Mouse (Mus musculus): ENCODE data around the gene Hsd17b7. TPM values are rescaled to one million over a fixed set of nuclear protein-coding genes. Genes with fewer than 3 reads are reported as not detected.
"Not testable (repeated sequence)": the region's sequence is repeated elsewhere in the genome, so short reads cannot be mapped to it uniquely, and the experiment has no call there.

Hsd17b7 gene
- total RNA-seq (2021): 10 to 100 TPM; 14.4 to 14.5 TPM

DNA sequence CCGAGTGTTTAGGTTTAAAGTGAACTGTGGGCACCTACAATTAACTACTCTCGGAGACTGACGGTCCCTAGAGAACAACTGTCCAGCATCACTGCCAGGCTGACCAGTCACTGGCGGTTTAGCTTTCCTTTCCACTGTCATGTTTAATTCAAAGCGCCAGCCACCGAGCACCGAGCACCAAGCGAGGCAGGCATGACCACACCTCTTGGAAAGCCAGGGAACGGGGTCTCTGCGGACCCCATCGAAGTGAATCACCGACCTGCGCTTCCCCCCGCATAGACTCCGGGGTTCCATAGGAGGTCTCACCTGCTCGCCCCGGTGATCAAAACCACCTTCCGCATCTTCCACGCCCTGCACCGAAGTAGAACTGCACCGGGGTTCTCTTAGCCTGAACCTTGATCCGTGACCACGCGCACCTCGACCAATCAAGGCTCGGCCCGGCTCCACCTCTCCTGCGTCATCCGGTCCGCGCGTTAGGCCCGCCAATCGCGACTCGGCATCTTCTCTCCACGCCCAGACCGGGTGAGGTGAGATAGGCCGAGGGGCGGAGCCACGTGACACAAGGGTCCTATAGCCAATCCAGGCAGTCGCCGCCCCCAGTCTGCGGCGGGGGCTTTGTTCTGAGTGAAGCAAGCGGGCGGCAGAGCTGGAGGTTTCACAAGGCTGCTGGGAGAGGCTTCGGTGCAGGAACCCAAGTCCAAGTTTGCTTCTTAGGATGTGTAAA is at the start of gene Hsd17b7:
Gene Hsd17b7, minus strand, starts transcription at position 450 of the 724 bp plus-strand sequence.
- peak; percentile 98 to 99 for DNase-seq (ENCODE audit: low spot score in 2 of 2)
- intact Hi-C loops (cut with DNase I): loop anchor here (2.0 kb wide), 1 partner anchor 168 kb away; no protein-coding TSS in a partner anchor

DNA sequence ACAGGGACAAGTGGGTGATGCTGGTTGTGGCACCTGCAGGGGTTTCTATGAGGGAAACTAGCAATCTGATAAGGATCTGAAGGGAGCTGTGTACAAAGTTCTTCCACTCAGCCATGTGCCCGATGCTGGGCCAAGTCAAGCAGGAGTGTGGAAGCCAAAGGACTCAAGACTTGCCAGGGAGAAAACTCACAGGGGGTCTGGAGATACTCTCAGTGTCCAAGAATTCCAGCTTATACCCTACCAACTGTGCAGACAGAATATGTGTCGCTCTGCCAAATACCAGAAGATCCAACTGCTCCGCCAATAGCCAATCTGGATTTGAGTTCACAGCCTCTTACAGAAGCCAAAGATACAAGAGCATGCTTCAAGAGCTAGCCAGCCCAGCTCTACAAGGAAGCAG is 45.7 kb upstream of the Hsd17b7 start:
- DNase-seq (ENCODE audit: low spot score in 2 of 2): no peak
- intact Hi-C loops (cut with DNase I): no loop called here

DNA sequence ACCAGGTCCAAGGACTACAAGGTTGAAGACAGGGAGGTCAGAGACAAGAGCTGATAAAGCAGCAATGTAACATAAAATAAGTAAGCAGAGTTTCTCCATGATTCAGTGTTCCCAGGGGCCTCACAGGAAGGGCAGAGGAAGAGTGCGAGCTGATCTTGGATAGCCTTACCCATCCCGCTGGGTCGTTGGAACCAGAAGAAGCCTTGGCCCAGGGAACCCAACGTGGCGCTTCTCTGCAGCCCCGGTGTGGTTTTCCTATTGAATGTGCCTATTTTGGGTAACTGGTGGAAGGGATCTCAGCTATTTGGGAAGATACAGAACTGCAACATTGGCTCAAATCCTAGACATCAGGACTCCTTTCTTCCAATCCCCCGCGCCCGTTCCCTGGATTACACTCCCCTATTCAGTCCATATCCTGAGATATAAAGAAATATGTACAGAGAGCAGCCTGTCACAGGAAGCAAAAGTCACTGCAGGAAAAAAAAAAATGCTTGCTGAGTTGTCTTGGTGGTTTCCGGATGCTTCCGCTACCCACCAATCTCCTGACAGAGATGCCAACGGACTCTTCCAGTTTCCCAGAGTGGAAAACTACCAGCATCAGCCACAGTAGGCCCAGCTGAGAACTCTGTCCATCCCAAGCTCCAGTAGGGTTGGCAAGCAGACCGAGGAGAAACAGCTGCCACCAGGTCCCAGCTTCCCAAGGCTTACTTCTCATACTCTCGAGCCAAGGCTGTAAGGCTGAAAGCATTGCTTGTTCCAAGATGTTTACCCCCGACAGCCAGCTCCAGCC is 41.9 kb upstream of the Hsd17b7 start:
- intact Hi-C loops (cut with DNase I): no loop called here
- no peak for DNase-seq (ENCODE audit: low spot score in 2 of 2)

DNA sequence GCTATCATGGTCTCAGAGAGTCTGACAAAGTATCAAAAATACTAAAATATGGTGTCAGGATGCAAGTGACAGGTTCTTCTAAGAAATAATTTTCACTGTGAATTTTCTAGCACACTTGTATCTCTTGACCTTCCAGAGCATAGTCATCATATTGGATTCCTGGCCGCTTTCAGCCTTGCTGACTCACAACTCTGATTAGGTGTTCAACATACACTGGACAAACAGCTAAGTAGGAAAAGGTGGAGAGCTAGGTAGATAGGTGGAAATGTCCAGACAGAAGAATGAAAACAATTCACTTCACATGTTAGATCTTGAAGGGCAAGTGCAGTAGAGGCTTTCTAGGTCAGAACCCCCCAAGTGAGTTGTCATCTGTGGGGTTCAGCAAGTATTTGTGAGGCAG is 40.3 kb upstream of the Hsd17b7 start:
- DNase-seq (ENCODE audit: low spot score in 2 of 2): no peak
- intact Hi-C loops (cut with DNase I): no loop called here

DNA sequence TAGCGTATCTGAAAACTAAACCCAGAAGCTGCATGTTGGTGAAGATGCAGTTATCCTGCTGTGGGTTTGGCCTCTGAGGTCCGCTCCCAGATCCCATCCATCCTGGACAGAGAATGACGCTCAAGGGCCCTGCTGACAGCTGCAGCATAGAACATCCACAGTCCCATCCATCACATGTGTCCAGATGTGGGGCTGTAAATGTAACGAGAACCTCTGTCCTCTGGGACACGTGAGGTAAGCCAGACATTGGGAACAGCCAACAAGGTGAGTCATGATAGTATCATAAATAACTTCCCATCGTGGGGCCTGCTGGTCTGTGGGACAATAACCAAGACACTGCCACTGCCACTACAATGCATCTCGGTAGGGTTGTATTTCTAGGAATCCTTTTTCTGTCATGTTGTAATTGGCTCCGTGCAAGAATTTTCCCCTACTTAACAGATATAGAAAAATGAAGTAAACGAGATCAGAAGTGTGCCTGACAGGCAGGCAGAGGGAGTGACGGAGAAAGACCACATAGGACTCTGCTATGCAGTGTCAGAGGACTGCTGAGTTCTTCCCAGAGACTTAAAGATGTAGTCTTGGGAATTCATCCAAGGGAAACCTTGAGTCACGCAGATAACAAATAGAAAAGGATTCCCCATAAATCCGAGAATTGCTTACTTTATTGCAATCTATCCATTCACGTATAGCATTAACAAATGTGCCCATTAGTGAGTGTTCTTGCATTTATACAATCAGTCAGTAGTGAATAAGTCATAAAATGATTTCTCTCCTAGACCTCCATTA is 39.6 kb upstream of the Hsd17b7 start:
- DNase-seq (ENCODE audit: low spot score in 2 of 2): no peak
- intact Hi-C loops (cut with DNase I): no loop called here

DNA sequence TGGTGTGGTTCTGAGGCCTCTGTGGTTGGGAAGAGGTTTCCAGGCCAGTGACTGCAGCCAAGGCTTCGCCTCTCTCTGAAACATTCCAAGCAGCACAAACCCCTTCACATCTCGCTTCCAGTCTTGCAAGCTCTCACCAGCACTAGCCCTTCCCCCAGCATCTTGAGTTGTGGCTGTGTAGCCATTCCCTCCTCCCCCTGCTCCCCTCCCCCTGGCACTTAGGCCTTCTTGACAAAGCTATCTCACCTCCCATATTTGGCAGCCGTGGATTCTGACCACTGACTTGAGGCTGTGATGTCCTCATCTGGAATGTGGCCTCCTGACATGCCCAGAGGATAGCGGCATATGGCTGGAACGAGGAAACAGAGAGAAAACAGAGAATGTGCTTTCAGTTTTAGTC is 37.5 kb upstream of the Hsd17b7 start:
- DNase-seq (ENCODE audit: low spot score in 2 of 2): no peak

DNA sequence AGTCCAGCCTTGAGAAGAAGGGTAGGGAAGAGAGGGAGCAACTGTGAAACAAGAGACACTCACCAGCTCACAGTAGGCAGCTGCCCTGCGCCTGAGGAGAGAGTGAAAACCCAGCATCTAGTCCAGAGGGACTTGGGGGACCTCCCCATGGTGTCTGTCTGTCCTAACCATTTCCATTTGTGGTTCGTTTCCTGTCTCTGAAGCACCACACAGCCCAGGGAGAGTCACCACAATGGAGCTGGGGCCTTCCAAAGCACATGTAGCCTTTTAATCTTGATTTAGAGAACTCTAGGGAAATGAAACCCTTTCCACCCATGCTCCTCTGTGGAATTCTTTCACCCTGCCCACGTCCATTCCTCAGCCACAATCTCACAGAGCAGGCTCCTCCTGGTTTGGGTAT is 36.3 kb upstream of the Hsd17b7 start:
- no peak for DNase-seq (ENCODE audit: low spot score in 2 of 2)
- intact Hi-C loops (cut with DNase I): no loop called here

More for the DNA sequence above, 37.5 kb upstream of the Hsd17b7 start:
- intact Hi-C loops (cut with DNase I): no loop called here

DNA sequence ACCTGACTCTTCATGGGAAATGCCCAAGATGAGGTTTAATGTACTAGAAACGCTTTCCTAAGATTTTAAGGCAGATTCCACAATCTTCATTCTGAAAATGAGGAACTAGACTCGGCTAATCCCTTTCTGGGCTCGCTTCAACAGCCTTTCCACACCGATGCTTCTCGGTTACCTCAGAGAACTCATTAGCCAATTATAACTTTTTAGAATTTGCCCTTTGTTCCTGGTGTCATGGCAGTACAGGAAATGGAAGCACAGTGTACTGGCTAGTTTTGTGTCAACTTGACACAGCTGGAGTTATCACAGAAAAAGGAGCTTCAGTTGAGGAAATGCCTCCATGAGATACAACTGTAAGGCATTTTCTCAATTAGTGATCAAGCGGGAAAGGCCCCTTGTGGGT is 24.9 kb upstream of the Hsd17b7 start:
- DNase-seq (ENCODE audit: low spot score in 2 of 2); intact Hi-C loops (cut with DNase I): not testable (repeated sequence)

DNA sequence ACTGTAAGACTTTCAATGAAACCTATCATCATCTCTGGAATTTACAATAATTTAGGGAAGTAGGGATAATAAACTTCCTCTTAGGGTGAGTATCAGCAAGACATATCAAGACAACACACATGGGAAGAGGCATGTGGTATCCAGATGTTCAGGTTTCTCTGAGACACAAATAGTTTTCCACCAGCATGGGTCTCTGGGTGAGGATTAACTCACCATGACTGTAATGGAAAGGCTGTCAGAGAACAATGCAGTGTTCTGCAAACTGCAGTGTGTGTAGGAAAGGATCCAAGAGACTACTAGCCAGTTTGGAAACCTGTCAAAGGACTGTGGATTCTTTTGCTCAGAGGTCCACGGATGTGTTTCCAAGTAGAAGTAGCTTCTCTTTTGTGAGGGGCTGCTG is 17.1 kb upstream of the Hsd17b7 start:
- intact Hi-C loops (cut with DNase I): no loop called here
- no peak for DNase-seq (ENCODE audit: low spot score in 2 of 2)

DNA sequence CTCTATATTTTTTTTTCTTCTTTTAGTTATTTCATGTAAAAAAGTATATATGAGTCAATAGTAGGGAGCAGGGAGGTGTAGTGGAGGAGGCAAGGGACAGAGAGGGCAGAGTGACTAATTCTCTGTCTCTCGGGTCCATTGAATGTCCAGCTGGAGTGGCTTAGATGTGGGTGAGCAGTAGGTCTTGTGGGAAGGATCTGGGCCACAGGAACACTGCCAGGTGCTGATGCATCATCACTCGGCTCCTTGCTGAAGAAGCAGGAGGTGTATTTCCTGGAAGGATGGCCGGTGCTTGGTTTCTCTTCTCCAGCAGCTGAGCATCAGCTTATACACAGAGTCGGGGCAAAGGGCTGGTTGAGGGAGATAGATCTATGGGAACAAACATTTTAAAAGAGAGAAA is 8.6 kb upstream of the Hsd17b7 start:
- DNase-seq (ENCODE audit: low spot score in 2 of 2): no peak

DNA sequence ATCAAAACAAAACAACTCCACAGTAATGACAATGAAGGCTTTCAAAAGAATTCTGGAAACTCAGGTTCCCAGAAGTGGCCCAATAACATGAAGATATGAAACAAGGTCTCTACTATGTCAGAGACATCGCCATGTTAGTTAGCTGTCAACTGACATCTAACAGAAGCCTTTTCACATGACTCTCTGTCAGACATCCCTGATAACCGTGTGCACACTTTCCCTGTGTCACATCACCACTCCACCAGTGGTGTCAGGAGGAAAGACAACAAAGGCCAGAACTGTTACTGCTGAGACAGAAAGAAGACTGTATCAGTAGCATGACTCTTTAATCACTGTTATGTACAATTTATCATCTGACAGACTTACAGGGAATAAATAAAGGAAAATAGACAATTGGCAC is 3.0 kb upstream of the Hsd17b7 start:
- intact Hi-C loops (cut with DNase I): no loop called here
- DNase-seq (ENCODE audit: low spot score in 2 of 2): no peak

More for the DNA sequence above, 8.6 kb upstream of the Hsd17b7 start:
- intact Hi-C loops (cut with DNase I): no loop called here

DNA sequence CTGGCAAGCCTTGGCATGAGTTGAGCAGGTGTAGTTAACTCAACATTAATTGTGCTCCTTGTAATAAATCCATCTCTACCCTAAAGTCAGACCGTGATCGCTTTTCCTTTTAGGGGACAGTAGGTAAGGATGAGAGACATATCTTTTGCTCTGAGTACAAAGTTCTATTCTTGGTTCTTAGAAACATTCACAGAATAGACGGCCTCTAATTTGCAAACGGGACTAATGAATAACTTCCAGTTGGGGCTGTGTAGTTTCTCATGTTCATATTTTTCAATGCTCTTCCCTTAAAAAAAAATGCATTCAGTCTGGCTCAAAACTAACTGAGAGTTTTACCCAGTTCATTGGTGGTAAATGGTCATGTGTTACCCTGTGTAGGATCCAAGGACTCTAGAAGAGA is 1.9 kb upstream of the Hsd17b7 start:
- no peak for DNase-seq (ENCODE audit: low spot score in 2 of 2)
- intact Hi-C loops (cut with DNase I): no loop called here

DNA sequence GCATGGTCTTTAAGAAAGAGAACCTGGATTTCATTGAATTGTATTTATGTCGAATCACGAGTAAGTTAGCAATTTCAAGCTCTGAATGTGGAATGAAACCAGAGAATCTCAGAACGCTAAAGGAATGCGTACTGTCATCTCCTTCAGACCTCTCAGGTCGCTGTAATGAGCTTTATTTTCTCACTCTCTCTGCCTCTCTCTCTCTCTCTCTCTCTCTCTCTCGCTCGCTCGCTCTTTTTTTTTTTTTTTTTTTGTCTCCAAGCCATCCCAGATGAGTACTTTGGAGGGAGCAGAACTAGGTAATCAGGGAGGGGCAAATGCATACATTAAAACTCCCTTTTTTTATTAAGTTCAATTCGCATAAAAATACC is 460 bp upstream of the Hsd17b7 start:
- intact Hi-C loops (cut with DNase I): loop anchor here (2.0 kb wide), 1 partner anchor 167 kb away; no protein-coding TSS in a partner anchor
- DNase-seq (ENCODE audit: low spot score in 2 of 2): no peak

DNA sequence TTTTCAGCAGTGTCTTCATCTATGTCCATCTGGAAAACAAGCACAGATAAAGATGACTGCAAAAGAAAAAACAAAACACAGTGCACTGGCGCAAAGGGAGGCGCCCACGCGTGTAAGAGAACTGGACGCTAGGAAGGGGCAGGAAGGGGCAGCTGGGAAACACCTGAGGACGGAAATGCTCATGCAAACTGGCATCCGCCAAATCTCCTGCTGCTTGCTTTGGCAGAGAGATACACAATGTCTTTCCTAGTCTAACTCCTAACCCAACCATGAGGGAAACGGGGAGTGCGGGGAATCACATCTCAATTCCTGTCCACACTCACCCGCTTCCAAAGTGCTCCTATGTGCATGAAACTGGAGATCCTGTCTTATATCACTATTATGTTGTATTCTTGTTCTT is 15.9 kb downstream of the Hsd17b7 start:
- intact Hi-C loops (cut with DNase I): no loop called here
- no peak for DNase-seq (ENCODE audit: low spot score in 2 of 2)

DNA sequence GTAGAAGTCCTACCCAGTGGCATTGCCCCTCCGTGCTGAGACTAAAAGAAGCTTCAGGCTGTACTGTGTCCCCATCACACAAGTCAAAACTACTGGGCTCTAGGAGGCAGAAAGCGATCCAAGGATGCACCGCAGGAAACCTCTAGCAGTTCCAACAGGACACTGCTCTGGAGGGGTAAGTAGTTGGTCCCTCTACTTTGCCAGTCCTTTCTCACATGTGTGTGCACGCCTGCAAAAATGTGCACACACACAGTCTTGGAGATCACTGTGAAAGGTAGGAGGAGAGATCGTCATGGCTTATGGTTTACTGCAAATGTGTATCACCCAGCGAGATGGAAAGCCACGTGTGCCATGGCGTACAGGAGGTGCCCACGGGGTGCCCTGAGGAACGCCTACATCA is 16.4 kb downstream of the Hsd17b7 start:
- no peak for DNase-seq (ENCODE audit: low spot score in 2 of 2)
- intact Hi-C loops (cut with DNase I): no loop called here

DNA sequence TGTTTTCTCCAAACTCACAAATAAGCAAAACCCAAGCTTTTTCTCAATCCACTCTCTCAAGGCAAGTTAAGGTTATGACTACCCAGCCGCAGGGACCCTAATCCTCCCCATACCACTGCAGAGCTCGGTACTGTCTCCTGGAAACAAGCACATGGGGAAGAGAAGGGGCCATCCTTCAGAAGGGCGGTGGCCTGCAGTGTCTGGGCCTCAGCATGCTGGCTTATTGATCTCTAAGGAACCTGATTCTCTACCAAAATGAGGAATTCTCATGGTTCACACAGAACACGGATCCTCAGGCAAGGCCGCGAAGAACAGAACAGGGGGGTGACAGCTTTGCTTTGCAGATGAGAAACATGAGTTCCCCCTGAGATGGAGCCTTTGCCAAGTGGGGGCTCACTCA is 17.5 kb downstream of the Hsd17b7 start:
- DNase-seq (ENCODE audit: low spot score in 2 of 2): no peak
- intact Hi-C loops (cut with DNase I): no loop called here

DNA sequence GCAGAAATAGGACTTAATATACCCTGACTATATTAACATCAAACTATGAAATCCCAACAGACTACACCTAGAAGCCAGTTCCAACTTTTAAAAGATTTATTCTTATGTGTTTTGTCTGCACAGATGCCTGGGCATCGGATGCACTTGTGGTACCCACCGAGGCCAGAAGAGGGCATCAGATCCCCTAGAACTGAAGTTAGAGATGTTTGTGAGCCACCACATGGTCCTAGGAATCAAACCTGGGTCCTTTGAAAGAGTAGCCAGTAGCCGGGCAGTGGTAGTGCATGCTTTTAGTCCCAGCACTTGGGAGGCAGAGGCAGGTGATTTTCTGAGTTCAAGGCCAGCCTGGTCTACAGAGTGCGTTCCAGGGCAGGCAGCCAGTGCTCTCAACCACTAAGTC is 18.4 kb downstream of the Hsd17b7 start:
- DNase-seq (ENCODE audit: low spot score in 2 of 2): no peak

DNA sequence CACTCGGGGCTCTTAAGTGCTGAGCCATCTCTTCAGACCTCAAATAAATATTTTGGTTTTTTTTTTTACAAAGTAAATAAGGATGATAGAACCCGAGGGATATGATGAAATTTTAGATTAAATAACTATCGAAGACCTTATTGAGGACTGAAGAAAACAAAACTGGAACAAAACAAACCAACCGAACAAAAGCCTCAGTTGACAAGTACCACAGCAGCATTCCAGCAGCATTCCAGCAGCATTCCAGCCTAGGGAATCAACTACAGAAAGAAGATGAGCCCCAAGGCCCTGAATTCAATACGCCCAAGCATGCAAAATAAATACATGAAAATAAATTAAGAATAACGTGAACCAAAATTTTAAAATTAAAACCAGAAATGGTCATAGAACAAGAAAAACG is 19.1 kb downstream of the Hsd17b7 start:
- intact Hi-C loops (cut with DNase I): loop anchor here (5.0 kb wide), 1 partner anchor 187 kb away; no protein-coding TSS in a partner anchor
- no peak for DNase-seq (ENCODE audit: low spot score in 2 of 2)

More for the DNA sequence above, 18.4 kb downstream of the Hsd17b7 start:
- intact Hi-C loops (cut with DNase I): no loop called here

DNA sequence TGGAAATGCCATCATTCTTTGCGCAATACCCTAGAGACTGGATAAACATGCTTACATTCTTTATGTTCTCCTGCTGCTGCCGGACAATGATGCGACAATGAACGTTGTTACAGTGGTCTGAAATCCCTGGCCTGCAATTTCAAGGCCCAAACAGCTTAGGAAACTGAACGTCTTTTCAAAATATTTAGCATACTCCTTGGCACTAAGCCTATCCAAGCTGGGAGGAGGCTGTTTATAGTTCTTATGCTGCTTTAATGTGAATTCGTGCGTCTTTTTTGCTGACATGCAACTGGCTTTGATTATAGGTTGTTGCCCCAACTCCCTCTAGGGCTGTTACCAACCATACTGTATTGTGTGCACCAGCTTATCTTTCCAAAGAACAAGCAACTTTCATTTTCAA is 20.2 kb downstream of the Hsd17b7 start:
- intact Hi-C loops (cut with DNase I): loop anchor here (5.0 kb wide), 1 partner anchor 188 kb away; no protein-coding TSS in a partner anchor
- DNase-seq (ENCODE audit: low spot score in 2 of 2): no peak

DNA sequence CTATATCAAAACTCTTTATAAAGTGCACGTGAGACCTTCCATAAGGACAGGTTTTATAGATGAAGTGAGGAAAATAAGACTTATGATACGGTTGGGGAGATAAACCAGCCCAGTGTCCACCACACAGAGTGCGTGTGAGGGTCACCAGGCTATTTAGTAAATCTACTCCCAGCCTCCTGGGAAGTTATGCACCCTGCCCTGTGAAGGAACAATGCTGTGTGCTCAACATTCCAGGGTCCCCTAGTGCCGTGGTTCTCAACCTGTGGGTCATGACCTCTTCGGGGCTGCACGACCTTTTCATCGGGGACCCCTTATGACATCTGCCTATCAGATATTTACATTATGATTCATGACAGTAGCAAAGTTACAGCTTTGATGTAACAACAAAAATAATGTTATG is 20.8 kb downstream of the Hsd17b7 start:
- DNase-seq (ENCODE audit: low spot score in 2 of 2): no peak
- intact Hi-C loops (cut with DNase I): loop anchor here (5.0 kb wide), 1 partner anchor 189 kb away; no protein-coding TSS in a partner anchor

Measured in left cerebral cortex, postnatal 36 days (tissue).